Mouse (Mus musculus) MEL (cell line): Measurements from ENCODE around the gene Mast3.

Source experiments
- NRF1 ChIP-seq: IDR thresholded peaks from 2 replicates; pipeline ENCODE4 v1.6.1; 2014; ENCODE audit warnings: low read depth, mild to moderate bottlenecking, inconsistent platforms, low read length, improper control_type of control experiment, moderate library complexity; ENCODE audit not compliant: poor library complexity, insufficient read depth, severe bottlenecking
- RAD21 ChIP-seq: IDR thresholded peaks from 2 replicates; pipeline ENCODE4 v1.6.1; 2011; ENCODE audit warnings: mild to moderate bottlenecking, low read depth, low read length, improper control_type of control experiment
- TAL1 ChIP-seq: IDR thresholded peaks from 2 replicates; pipeline ENCODE4 v1.6.1; 2012; ENCODE audit warnings: mild to moderate bottlenecking, inconsistent platforms, low read length, moderate library complexity, mixed read lengths

- no peak for TF ChIP-seq TAL1
- TF ChIP-seq RAD21 = no peak
- no peak for TF ChIP-seq NRF1
These were observed 37.6 kb upstream of the Mast3 start for GRCm38 (mm10) chr8:70842484-70842883.
